Mouse (Mus musculus) forebrain, embryonic 10.5 days (tissue): ENCODE data around the gene Olfr412. TPM values are rescaled to one million over a fixed set of nuclear protein-coding genes. Genes with fewer than 3 reads are reported as not detected.

ENCODE experiments used
- polyA plus RNA-seq: library from polyadenylated mRNA; unstranded; fragments of >200 nt; fragmentation: Nextera tagmentation; extraction: Ambion mirVana; gene quantifications from 2 replicates; pipeline ENCODE4 v1.2.1, GENCODE M21; 2016

Olfr412 gene
- polyA plus RNA-seq, 1 experiment from 2014 or later, result not detected

Other genes starting within 250 kb of the Olfr412 start
- gene Olfr401, start 248.4 kb upstream of the Olfr412 start, polyA plus RNA-seq, result not detected in 2 replicates
- not detected in 2 replicates for gene Olfr402, start 208.5 kb upstream of the Olfr412 start, polyA plus RNA-seq
- not detected in 2 replicates for gene Olfr403, start 175.8 kb upstream of the Olfr412 start, polyA plus RNA-seq
- gene Olfr43, start 150.7 kb upstream of the Olfr412 start, polyA plus RNA-seq, result not detected in 2 replicates
- not detected in 2 replicates for gene Olfr406, start 102.3 kb upstream of the Olfr412 start, polyA plus RNA-seq
- not detected in 2 replicates for gene Olfr59, start 78.3 kb upstream of the Olfr412 start, polyA plus RNA-seq
- not detected in 2 replicates for gene Olfr410, start 24.0 kb upstream of the Olfr412 start, polyA plus RNA-seq
- gene Olfr411, start 9.4 kb upstream of the Olfr412 start, polyA plus RNA-seq, result not detected in 2 replicates
- 0.66 and 0.75 TPM in 2 replicates for gene Rap1gap2, start 248.8 kb downstream of the Olfr412 start, polyA plus RNA-seq